Mouse (Mus musculus) liver, adult 2 months (tissue): ENCODE data around the gene Smad1. TPM values are rescaled to one million over a fixed set of nuclear protein-coding genes. Genes with fewer than 3 reads are reported as not detected.

Experiments used
- DNase-seq: peaks from one replicate; pipeline ENCODE4 v3.0.0-alpha.2; 2011; ENCODE audit warnings: low read depth, low spot score; ENCODE audit errors: extremely low read depth
- H3K27ac ChIP-seq: fragments of 200-500 bp; replicated peaks from 2 replicates; pipeline ENCODE4 v1.5.1; 2012; ENCODE audit warnings: low read depth, mild to moderate bottlenecking, control low read depth, inconsistent platforms, low read length; ENCODE audit not compliant: insufficient read depth
- H3K27me3 ChIP-seq: fragments of 200-500 bp; 2 replicates; pipeline ENCODE4 v1.6.1; 2012; ENCODE audit warnings: mild to moderate bottlenecking, moderate library complexity, low read length, inconsistent platforms; ENCODE audit not compliant: control insufficient read depth, insufficient read depth
- H3K36me3 ChIP-seq: fragments of 200-500 bp; 2 replicates; pipeline ENCODE4 v1.6.1; 2012; ENCODE audit warnings: low read length, inconsistent platforms; ENCODE audit not compliant: control insufficient read depth, insufficient read depth
- H3K4me1 ChIP-seq: fragments of 200-500 bp; 2 replicates; pipeline ENCODE4 v1.6.1; 2011; ENCODE audit warnings: low read length; ENCODE audit not compliant: control insufficient read depth, insufficient read depth
- H3K4me3 ChIP-seq: fragments of 200-500 bp; 2 replicates; pipeline ENCODE4 v1.5.1; 2011; ENCODE audit warnings: low read depth, mild to moderate bottlenecking, control low read depth, low read length, moderate library complexity; ENCODE audit not compliant: insufficient read depth
- H3K79me2 ChIP-seq: fragments of 200-500 bp; 2 replicates; pipeline ENCODE4 v1.6.1; 2012; ENCODE audit warnings: inconsistent platforms, mild to moderate bottlenecking, low read length, moderate library complexity; ENCODE audit not compliant: control insufficient read depth, insufficient read depth
- H3K9ac ChIP-seq: fragments of 200-500 bp; 2 replicates; pipeline ENCODE4 v1.6.1; 2012; ENCODE audit warnings: low read depth, mild to moderate bottlenecking, control low read depth, inconsistent platforms, low read length
- CTCF ChIP-seq: fragments of 200-500 bp; IDR thresholded peaks from 2 replicates; pipeline ENCODE4 v1.5.1; 2011; ENCODE audit warnings: low read depth, low read length, control low read depth
- POLR2A ChIP-seq: fragments of 200-500 bp; IDR thresholded peaks from 2 replicates; pipeline ENCODE4 v1.6.1; 2011; ENCODE audit warnings: low read length, control low read depth; ENCODE audit not compliant: insufficient read depth; ENCODE audit errors: extremely low read depth
- WGBS: fragments of 180-500 bp; shearing (Covaris S2); methylation state at CpG from one replicate; pipeline ENCODE4 v1.1.7; 2018; 5-methylcytosine and 5-hydroxymethylcytosine counted together
- polyA plus RNA-seq: library from polyadenylated mRNA; depleted of rRNA; stranded (reverse); fragments of >200 nt; gene quantifications from 2 replicates; pipeline ENCODE4 v1.2.3, GENCODE M21; 2012
- total RNA-seq: library from RNA; depleted of rRNA; stranded (reverse); fragments of >200 nt; gene quantifications from 2 replicates; pipeline ENCODE4 v1.2.3, GENCODE M21; 2014

Gene Smad1
- total and polyA plus RNA-seq, 2 experiments, result 10.8 to 25.5 TPM

- TF ChIP-seq CTCF (no peak), POLR2A (no peak)
- no peak for DNase-seq
- Histone ChIP-seq H3K79me2 (no peaks in the 10 kb centered on the region), H3K4me3 (no peak overlapping the region), H3K36me3 (peaks cover 24% of the 10 kb centered on the region), H3K27ac (no peak overlapping the region), H3K4me1 (peaks cover 2% of the 10 kb centered on the region), H3K9ac (no peak overlapping the region), H3K27me3 (no peaks in the 10 kb centered on the region)
- 88% methylated on average over 3 of the region's 3 CpGs for WGBS
These were observed 48.5 kb downstream of the Smad1 start for GRCm38 (mm10) chr8:79350805-79351204.

- no peak overlapping the region for H3K9ac ChIP-seq
- TF ChIP-seq CTCF (no peak), POLR2A (no peak)
- H3K79me2 ChIP-seq, result no peaks in the 10 kb centered on the region
- H3K4me1 ChIP-seq, result peaks cover 2% of the 10 kb centered on the region
- peaks cover 21% of the 10 kb centered on the region for H3K36me3 ChIP-seq
- H3K27ac ChIP-seq, result no peak overlapping the region
- no peak for DNase-seq
- 70% methylated on average over 6 of the region's 6 CpGs for WGBS
- H3K27me3 ChIP-seq, result no peaks in the 10 kb centered on the region
- H3K4me3 ChIP-seq, result no peak overlapping the region
These were observed 49.2 kb downstream of the Smad1 start for GRCm38 (mm10) chr8:79350094-79350593.

- no peak overlapping the region for H3K4me3 ChIP-seq
- no peaks in the 10 kb centered on the region for H3K27me3 ChIP-seq
- DNase-seq, result peak; percentile 86
- H3K27ac ChIP-seq, result no peak overlapping the region
- H3K36me3 ChIP-seq, result peaks cover 22% of the 10 kb centered on the region
- WGBS, result 24% methylated on average over 10 of the region's 10 CpGs
- TF ChIP-seq POLR2A (no peak), CTCF (no peak)
- H3K79me2 ChIP-seq, result 0 out of 2 replicates have a peak, but pooled peaks cover 2% of the 10 kb centered on the region
- H3K9ac ChIP-seq, result no peak overlapping the region
- peaks cover 2% of the 10 kb centered on the region for H3K4me1 ChIP-seq
These were observed 52.9 kb downstream of the Smad1 start for GRCm38 (mm10) chr8:79346414-79346813.

- WGBS, result 19% methylated on average over 6 of the region's 6 CpGs
- Histone ChIP-seq H3K9ac (no peak overlapping the region), H3K36me3 (peaks cover 20% of the 10 kb centered on the region)
These were observed 53.5 kb downstream of the Smad1 start for GRCm38 (mm10) chr8:79345856-79346255.

GRCm38 (mm10) chr8:79341236-79341635 is 58.1 kb downstream of the Smad1 start:
- TF ChIP-seq CTCF, result no peak
- no peak overlapping the region for H3K4me3 ChIP-seq
- no peak overlapping the region for H3K27ac ChIP-seq
- 80% methylated on average over 8 of the region's 8 CpGs for WGBS
- H3K4me1 ChIP-seq, result no peaks in the 10 kb centered on the region; the same call in 1 of the 2 replicates
- peaks cover 21% of the 10 kb centered on the region; the same call in 1 of the 2 replicates for H3K36me3 ChIP-seq
- H3K9ac ChIP-seq, result no peak overlapping the region
- H3K79me2 ChIP-seq, result 0 out of 2 replicates have a peak, but pooled peaks cover 2% of the 10 kb centered on the region
- DNase-seq, result no peak
- H3K27me3 ChIP-seq, result no peaks in the 10 kb centered on the region

More at GRCm38 (mm10) chr8:79345856-79346255, 53.5 kb downstream of the Smad1 start:
- peak; percentile 78 for DNase-seq
- Histone ChIP-seq H3K4me3 (no peak overlapping the region), H3K4me1 (peaks cover 2% of the 10 kb centered on the region), H3K79me2 (0 out of 2 replicates have a peak, but pooled peaks cover 2% of the 10 kb centered on the region), H3K27me3 (no peaks in the 10 kb centered on the region), H3K27ac (no peak overlapping the region)
- TF ChIP-seq CTCF, result no peak

GRCm38 (mm10) chr8:79339555-79339954 is 59.8 kb downstream of the Smad1 start:
- H3K27me3 ChIP-seq, result no peaks in the 10 kb centered on the region
- DNase-seq, result peak; percentile 18
- TF ChIP-seq POLR2A (no peak), CTCF (peak; percentile 77)
- H3K9ac ChIP-seq, result no peak overlapping the region
- no peaks in the 10 kb centered on the region for H3K4me1 ChIP-seq
- 0 out of 2 replicates have a peak, but pooled peaks cover 2% of the 10 kb centered on the region for H3K79me2 ChIP-seq
- H3K27ac ChIP-seq, result no peak overlapping the region
- peaks cover 19% of the 10 kb centered on the region; the same call in 1 of the 2 replicates for H3K36me3 ChIP-seq
- WGBS, result 74% methylated on average over 9 of the region's 9 CpGs
- no peak overlapping the region for H3K4me3 ChIP-seq
